Mouse (Mus musculus) cerebellum, adult 9-10 months (tissue): Measurements from ENCODE around the gene BC061237.
"Not testable (repeated sequence)": the region's sequence is repeated elsewhere in the genome, so short reads cannot be mapped to it uniquely, and the experiment has no call there.

ENCODE experiments used
- DNase-seq: peaks from one replicate; pipeline ENCODE4 v3.0.0; 2022

Gene BC061237

GRCm38 (mm10) chr14:44492163-44492562 is at the start of gene BC061237:
TSS of gene BC061237 (plus strand) at chr14:44492463.
- not testable (repeated sequence) for DNase-seq

DNA sequence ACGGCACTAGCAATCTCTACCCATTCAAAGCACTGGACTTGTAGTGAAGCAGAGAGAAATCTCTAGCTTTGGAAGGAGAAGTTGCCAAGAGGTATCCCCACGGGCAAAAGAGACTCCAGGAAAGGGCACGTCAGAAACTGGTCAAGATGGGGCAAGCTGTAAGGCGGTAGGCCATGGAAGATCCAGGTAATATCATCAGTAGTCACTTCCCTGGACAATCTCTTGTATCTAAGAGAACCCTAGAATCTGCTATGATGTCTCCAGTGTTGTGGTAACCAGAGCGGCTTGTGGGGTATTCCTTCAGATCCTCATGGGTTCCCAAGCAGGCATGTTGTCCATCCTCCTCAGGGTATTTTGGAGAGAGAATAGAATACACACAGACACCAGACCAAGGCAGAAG is 25.7 kb downstream of the BC061237 start, which contains the start of gene Gm17093:
TSS of gene Gm17093 (plus strand) at position 301 of the 400 bp plus-strand sequence.
- DNase-seq, result not testable (repeated sequence)

DNA sequence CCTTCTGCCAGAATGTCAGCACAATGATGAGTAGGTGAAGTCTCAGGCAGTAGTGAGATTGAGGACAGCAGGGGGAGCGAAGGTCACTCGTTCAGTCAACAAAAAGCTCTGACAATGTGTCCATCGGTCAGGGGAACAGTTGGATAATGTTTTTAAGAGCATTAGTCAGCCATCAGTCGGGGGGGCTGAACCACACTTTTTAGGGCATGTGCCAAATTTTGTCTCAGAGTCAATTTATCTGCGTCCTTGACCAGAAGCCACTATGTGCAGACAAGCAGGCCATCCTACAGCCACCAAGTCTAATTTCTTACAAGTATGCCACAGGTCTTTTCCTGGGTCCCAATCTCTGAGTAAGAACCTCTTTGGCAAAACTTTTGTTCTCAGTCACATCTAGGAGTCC is 55.7 kb downstream of the BC061237 start:
- not testable (repeated sequence) for DNase-seq
